Mouse (Mus musculus) CH12.LX (cell line): Measurements from ENCODE around the gene Fam207a. TPM values are rescaled to one million over a fixed set of nuclear protein-coding genes. Genes with fewer than 3 reads are reported as not detected.
A peak's percentile ranks its signal among the peaks of the same experiment; 100 is the strongest.

Experiments
- DNase-seq: peaks from one replicate; pipeline ENCODE4 v3.0.0-alpha.2; 2013; ENCODE audit errors: extremely low read depth
- H3K27ac ChIP-seq: 2 replicates; pipeline ENCODE4 v1.5.1; 2012; ENCODE audit warnings: low read depth, mild to moderate bottlenecking, control low read depth, moderate library complexity; ENCODE audit not compliant: insufficient read depth
- H3K27me3 ChIP-seq: replicated peaks from 2 replicates; pipeline ENCODE3; 2012; ENCODE audit warnings: inconsistent platforms
- H3K36me3 ChIP-seq, 2 experiments: replicated peaks in 1 of 2; 2 replicates each; pipeline versions ENCODE3 to v1.6.1; 2012; ENCODE audit warnings: inconsistent platforms in 1 of 2, low read length in 1 of 2, mild to moderate bottlenecking in 1 of 2, mixed read lengths in 1 of 2, moderate library complexity in 1 of 2; ENCODE audit not compliant: control insufficient read depth in 1 of 2, insufficient read depth in 1 of 2
- H3K4me1 ChIP-seq, 2 experiments: 2 replicates each; pipeline ENCODE4 v1.6.1; 2012; ENCODE audit warnings: inconsistent platforms in 1 of 2, moderate library complexity in 1 of 2; ENCODE audit not compliant: insufficient read depth in 2 of 2, control insufficient read depth in 1 of 2
- H3K4me2 ChIP-seq: 2 replicates; pipeline ENCODE4 v1.6.1; 2012; ENCODE audit warnings: low read depth, mild to moderate bottlenecking, control low read depth; ENCODE audit not compliant: poor library complexity, insufficient read depth, severe bottlenecking
- H3K4me3 ChIP-seq, 3 experiments: fragments of 150-350 bp in 1 of 3; sonication (generic) in 1 of 3; replicated peaks in 1 of 3; 2 replicates each; pipeline versions ENCODE3 to v1.5.1; 2011 to 2012; ENCODE audit warnings: low read depth in 2 of 3, low read length in 2 of 3, mild to moderate bottlenecking in 2 of 3, moderate library complexity in 2 of 3, control low read depth in 1 of 3, improper control_type of control experiment in 1 of 3, inconsistent platforms in 1 of 3, mixed read lengths in 1 of 3; ENCODE audit not compliant: poor library complexity in 1 of 3
- H3K79me2 ChIP-seq: replicated peaks from 2 replicates; pipeline ENCODE4 v1.6.1; 2012; ENCODE audit warnings: mild to moderate bottlenecking, moderate library complexity; ENCODE audit not compliant: control insufficient read depth, poor library complexity, insufficient read depth, severe bottlenecking; ENCODE audit errors: extremely low read depth
- H3K9ac ChIP-seq: 2 replicates; pipeline ENCODE4 v1.6.1; 2012; ENCODE audit warnings: low read depth, mild to moderate bottlenecking, control low read depth, moderate library complexity; ENCODE audit not compliant: insufficient read depth
- H3K9me3 ChIP-seq: replicated peaks from 2 replicates; pipeline ENCODE3; 2012; ENCODE audit warnings: low read length, inconsistent platforms, mixed read lengths
- BHLHE40 ChIP-seq: IDR thresholded peaks from 2 replicates; pipeline ENCODE4 v1.6.1; 2011; ENCODE audit warnings: mild to moderate bottlenecking, low read depth, low read length, improper control_type of control experiment
- CHD1 ChIP-seq: IDR thresholded peaks from 2 replicates; pipeline ENCODE4 v1.6.1; 2012; ENCODE audit warnings: low read depth, low read length, improper control_type of control experiment, inconsistent platforms
- CTCF ChIP-seq, 2 experiments: IDR thresholded peaks in 1 of 2; conservative IDR thresholded peaks in 1 of 2; 2 replicates each; pipeline ENCODE4 v1.5.1; 2011 to 2012; ENCODE audit warnings: low read depth in 2 of 2, low read length in 2 of 2, improper control_type of control experiment in 1 of 2, inconsistent platforms in 1 of 2, mild to moderate bottlenecking in 1 of 2, moderate library complexity in 1 of 2
- ETS1 ChIP-seq: conservative IDR thresholded peaks from 2 replicates; pipeline ENCODE4 v1.6.1; 2012; ENCODE audit warnings: low read depth, mild to moderate bottlenecking, inconsistent platforms, low read length, improper control_type of control experiment, moderate library complexity
- MAX ChIP-seq: IDR thresholded peaks from 2 replicates; pipeline ENCODE4 v1.6.1; 2011; ENCODE audit warnings: low read length, improper control_type of control experiment
- MEF2A ChIP-seq: IDR thresholded peaks from 2 replicates; pipeline ENCODE4 v1.6.1; 2014; ENCODE audit warnings: low read depth, mild to moderate bottlenecking, inconsistent platforms, low read length, improper control_type of control experiment, borderline replicate concordance
- MXI1 ChIP-seq: IDR thresholded peaks from 2 replicates; pipeline ENCODE4 v1.6.1; 2011; ENCODE audit warnings: mild to moderate bottlenecking, low read depth, low read length, improper control_type of control experiment
- NELFE ChIP-seq: IDR thresholded peaks from 2 replicates; pipeline ENCODE4 v1.6.1; 2011; ENCODE audit warnings: low read depth, low read length, improper control_type of control experiment
- RCOR1 ChIP-seq: conservative IDR thresholded peaks from 2 replicates; pipeline ENCODE4 v1.6.1; 2012; ENCODE audit warnings: low read depth, mild to moderate bottlenecking, inconsistent platforms, low read length, improper control_type of control experiment
- SIN3A ChIP-seq: IDR thresholded peaks from 2 replicates; pipeline ENCODE4 v1.6.1; 2012; ENCODE audit warnings: low read length, improper control_type of control experiment, inconsistent platforms
- SMC3 ChIP-seq: IDR thresholded peaks from 2 replicates; pipeline ENCODE4 v1.6.1; 2011; ENCODE audit warnings: low read depth, low read length, improper control_type of control experiment
- TCF12 ChIP-seq: IDR thresholded peaks from 2 replicates; pipeline ENCODE4 v1.6.1; 2014; ENCODE audit warnings: low read depth, mild to moderate bottlenecking, inconsistent platforms, low read length, improper control_type of control experiment
- dilution Hi-C: fragments of 300-500 bp; cut with MboI; formaldehyde crosslinking; loops from 2 replicates; pipeline ENCODE4 v1.14.3; 2020; ENCODE audit warnings: low sequenced_read_pairs; ENCODE audit not compliant: extremely low pct_unique_long_range_greater_than_20kb, extremely low pct_ligation_motif_present
- in situ Hi-C: fragments of 300-500 bp; cut with MboI; formaldehyde crosslinking; loops from 3 replicates; pipeline ENCODE4 v1.14.3; 2019; ENCODE audit warnings: low sequenced_read_pairs, low pct_ligation_motif_present, low pct_unique_long_range_greater_than_20kb, mixed read lengths
- polyA plus RNA-seq: library from polyadenylated mRNA; unstranded; fragments of >175 nt; gene quantifications from 2 replicates; pipeline ENCODE4 v1.2.1, GENCODE M21; 2012; ENCODE audit warnings: low read depth; ENCODE audit not compliant: insufficient read length
- total RNA-seq, 2 experiments: library from RNA; depleted of rRNA; stranded (reverse); fragments of 300-350 nt in 1 of 2; fragments of >200 nt in 1 of 2; gene quantifications; 2 replicates each; pipeline ENCODE4 v1.2.3; 2012 to 2014

Fam207a gene
- total and polyA plus RNA-seq, 3 experiments, result 43.1 to 65.4 (median 46.1) TPM

DNA sequence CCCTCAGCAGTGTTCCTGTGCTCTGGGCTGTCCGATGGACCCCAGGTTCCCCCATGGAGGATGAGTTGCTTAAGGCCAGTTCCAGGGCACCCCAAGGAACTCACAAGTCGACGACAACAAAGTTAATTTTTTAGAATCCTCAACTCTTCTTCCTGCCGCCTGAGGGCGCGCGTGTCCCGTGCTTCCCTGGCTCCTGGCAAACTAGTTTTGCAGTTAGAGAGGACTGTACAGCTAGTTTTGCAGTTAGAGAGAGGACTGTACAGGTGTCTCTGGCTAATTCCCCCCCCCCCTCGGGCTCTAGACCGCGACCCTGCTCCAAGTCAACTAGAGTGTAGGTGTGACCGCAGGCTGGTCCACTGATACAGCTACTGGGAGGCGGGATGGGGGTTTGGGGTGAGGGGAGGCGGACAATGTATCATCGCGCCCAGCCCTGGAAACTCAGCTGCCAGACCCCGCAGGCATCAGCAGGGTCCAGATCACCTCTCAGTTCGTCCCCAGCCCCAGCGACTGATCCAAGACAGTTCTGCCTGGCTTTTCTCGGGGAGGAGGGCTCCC is 1.6 kb upstream of the Fam207a start (continued):
- no peak for TF ChIP-seq MEF2A
- peak; percentile 47; the same call in 1 of the 2 replicates for TF ChIP-seq SIN3A

DNA sequence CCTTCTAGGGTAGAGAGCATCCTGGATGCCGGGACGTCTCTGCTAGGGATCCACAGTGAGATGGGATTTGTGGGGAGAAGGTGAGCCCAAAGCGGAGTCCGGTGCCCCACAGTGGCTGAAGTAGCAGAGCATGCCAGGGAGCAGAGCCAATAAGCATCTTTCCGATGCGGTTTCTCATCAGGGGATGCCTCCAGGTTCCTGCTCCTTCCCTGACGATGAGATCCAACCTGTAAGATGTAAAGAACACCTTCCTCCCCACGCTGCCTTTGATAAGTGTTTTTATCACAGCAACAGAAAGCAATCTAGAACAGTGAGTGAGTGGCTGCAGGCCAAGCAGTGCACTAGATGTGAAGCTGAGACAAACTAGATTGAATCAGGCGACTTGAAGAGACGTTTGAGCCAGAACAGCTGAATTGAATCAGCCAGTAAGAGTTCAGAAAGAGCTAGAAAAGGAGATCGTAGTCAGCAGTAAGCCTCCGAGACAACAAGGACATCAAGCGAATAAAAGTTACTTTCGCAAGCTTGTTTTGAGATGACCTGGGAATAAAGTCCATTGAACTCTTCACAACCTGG is 880 bp upstream of the Fam207a start:
- no peak for DNase-seq
- Histone ChIP-seq H3K36me3 (peaks cover 20 to 29% of the 10 kb centered on the region in 2 experiments), H3K27me3 (no peaks in the 10 kb centered on the region), H3K9ac (peak overlapping the region; percentile 87), H3K4me1 (peaks cover 7 to 63% of the 10 kb centered on the region in 2 experiments), H3K4me2 (peak overlapping the region; percentile 91), H3K79me2 (peaks cover 21% of the 10 kb centered on the region), H3K9me3 (peaks cover 3% of the 10 kb centered on the region), H3K27ac (peak overlapping the region; percentile 12; the same call in 1 of the 2 replicates), H3K4me3 (peak overlapping the region; percentile 73 to 98 (median 93))
- dilution Hi-C loops (no loop called here), in situ Hi-C loops (loop anchor here (5.0 to 10.0 kb wide), 2 partner anchors 36 to 108 kb away; partner anchors contain the start of gene Ube2g2)
- TF ChIP-seq CHD1 (no peak), NELFE (0 out of 2 replicates have a peak, but pooled peaks have one; percentile 13), MXI1 (0 out of 2 replicates have a peak, but pooled peaks have one; percentile 17), TCF12 (no peak), MEF2A (no peak)

DNA sequence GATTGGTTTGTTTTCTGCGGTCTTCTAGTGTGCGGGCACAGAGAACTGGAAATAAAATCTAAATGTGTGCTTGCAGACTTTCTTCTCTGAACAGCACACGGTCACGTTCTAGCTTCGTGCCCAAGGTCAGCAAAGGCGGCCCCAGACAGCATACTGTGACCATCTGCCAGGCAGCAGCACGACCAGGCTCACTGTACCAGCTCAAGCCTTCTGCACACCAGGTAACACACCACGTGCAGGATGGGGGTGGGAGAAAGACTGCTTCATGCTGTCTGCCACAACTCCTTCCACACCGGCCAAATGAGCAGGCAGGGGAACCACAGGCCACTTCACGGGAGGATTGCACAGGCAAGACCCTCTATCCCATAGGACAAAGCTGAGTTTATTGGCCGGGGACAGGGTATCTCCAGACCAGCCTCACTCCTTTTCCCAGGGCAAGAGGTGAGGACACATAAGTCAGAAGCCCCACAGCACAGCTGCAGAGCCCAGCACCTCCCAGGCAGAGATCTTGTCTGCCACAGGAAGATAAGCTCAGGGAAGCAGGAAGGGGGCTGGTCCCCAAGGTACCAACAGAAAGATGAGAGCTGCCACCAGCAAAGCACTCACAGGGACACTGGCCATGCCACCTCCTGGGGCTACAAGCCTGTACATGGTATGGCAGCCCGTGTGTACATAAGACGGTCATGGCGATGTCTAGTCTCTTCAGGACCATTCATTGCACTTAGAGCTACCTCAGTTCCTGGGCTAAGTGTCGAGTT is 5.2 kb downstream of the Fam207a start:
- DNase-seq, result no peak
- peaks cover 41 to 89% of the 10 kb centered on the region in 2 experiments for H3K4me1 ChIP-seq
- in situ Hi-C loops (loop anchor here (5.0 to 10.0 kb wide), 3 partner anchors 114 to 223 kb away; partner anchors contain the start of gene Ube2g2), dilution Hi-C loops (no loop called here)
- peak overlapping the region in 1 of 3 experiments; percentile 37 for H3K4me3 ChIP-seq
- peaks cover 22% of the 10 kb centered on the region for H3K79me2 ChIP-seq
- peaks cover 62 to 86% of the 10 kb centered on the region in 2 experiments for H3K36me3 ChIP-seq
- H3K9me3 ChIP-seq, result no peaks in the 10 kb centered on the region
- no peak for TF ChIP-seq RCOR1
- TF ChIP-seq CTCF (conservative IDR thresholded peaks at IDR 0.05 in 1 of 2, IDR thresholded peaks at IDR 0.05 in 1 of 2; ENCODE audit: low read depth in 2 of 2, low read length in 2 of 2), result no peak
- peak; percentile 37; the same call in 1 of the 2 replicates for TF ChIP-seq MAX
- no peak for TF ChIP-seq SMC3
- TF ChIP-seq BHLHE40, result peak; percentile 82
- TF ChIP-seq SIN3A, result no peak
- TF ChIP-seq ETS1, result no peak
- H3K27ac ChIP-seq, result peak overlapping the region; percentile 83
- no peak overlapping the region for H3K9ac ChIP-seq
- H3K27me3 ChIP-seq, result no peaks in the 10 kb centered on the region
- H3K4me2 ChIP-seq, result peak overlapping the region; percentile 30; the same call in 1 of the 2 replicates
